Mouse (Mus musculus) midbrain, embryonic 11.5 days (tissue): ENCODE data around the gene Spdye4a. TPM values are rescaled to one million over a fixed set of nuclear protein-coding genes. Genes with fewer than 3 reads are reported as not detected.

ENCODE experiments used
- polyA plus RNA-seq: library from polyadenylated mRNA; unstranded; fragments of >200 nt; fragmentation: Nextera tagmentation; extraction: Ambion mirVana; gene quantifications from 2 replicates; pipeline ENCODE4 v1.2.1, GENCODE M21; 2014

Gene Spdye4a
- polyA plus RNA-seq, 1 experiment from 2014 or later = not detected

Other genes starting within 250 kb of the Spdye4a start
- gene Rnf216, start 113.9 kb downstream of the Spdye4a start, polyA plus RNA-seq = 29.2 and 29.4 TPM in 2 replicates
- gene Olfr718-ps1, start 79.3 kb downstream of the Spdye4a start, polyA plus RNA-seq = not detected in 2 replicates
- gene Rbak, start 46.1 kb downstream of the Spdye4a start, polyA plus RNA-seq = 10.8 and 11.9 TPM in 2 replicates
- gene Spdye4b, start 45.9 kb downstream of the Spdye4a start, polyA plus RNA-seq = not detected in 2 replicates
- gene Zfp12, start 8.3 kb upstream of the Spdye4a start, polyA plus RNA-seq = 22.0 and 25.9 TPM in 2 replicates
- 4.3 and 4.5 TPM in 2 replicates for gene Zfp316, start 43.1 kb upstream of the Spdye4a start, polyA plus RNA-seq
- gene Zfp853, start 66.7 kb upstream of the Spdye4a start, polyA plus RNA-seq = 0.08 TPM in 1 of 2 replicates, not detected in the other
- 41.5 and 46.6 TPM in 2 replicates for gene E130309D02Rik, start 88.5 kb upstream of the Spdye4a start, polyA plus RNA-seq
- 68.1 and 73.7 TPM in 2 replicates for gene Zdhhc4, start 102.4 kb upstream of the Spdye4a start, polyA plus RNA-seq
- gene Grid2ip, start 130.4 kb upstream of the Spdye4a start, polyA plus RNA-seq = 0.12 and 0.34 TPM in 2 replicates
- gene Kdelr2, start 176.9 kb upstream of the Spdye4a start, polyA plus RNA-seq = 187 and 190 TPM in 2 replicates
- gene Daglb, start 237.7 kb upstream of the Spdye4a start, polyA plus RNA-seq = 9.5 and 10.1 TPM in 2 replicates